Mouse (Mus musculus): Measurements from ENCODE around the gene Fam171b. TPM values are rescaled to one million over a fixed set of nuclear protein-coding genes. Genes with fewer than 3 reads are reported as not detected.

Fam171b gene
- 64.0 and 73.0 TPM in 2 replicates for polyA plus RNA-seq (2014; fragmentation: Nextera tagmentation; extraction: Ambion mirVana)

GRCm38 (mm10) chr2:83812483-83813272 is at the start of gene Fam171b:
Fam171b (plus strand) TSS chr2:83812636.
- H3K9ac ChIP-seq (ENCODE audit: low read length) = peak within 1 kb of the TSS; percentile 91
- no peaks in the 10 kb centered on the region for H3K27me3 ChIP-seq (ENCODE audit: control insufficient read depth, insufficient read depth, low read length)
- peak within 1 kb of the TSS; percentile 84 for H3K27ac ChIP-seq (ENCODE audit: low read depth, low read length)
- under 1% methylated on average over 49 of the region's 63 CpGs for WGBS
- no peaks in the 10 kb centered on the region for H3K36me3 ChIP-seq (ENCODE audit: control insufficient read depth, insufficient read depth, low read length)
- ATAC-seq (ENCODE audit: insufficient read depth, low FRiP score, low TSS enrichment) (peak; percentile 95), DNase-seq (ENCODE audit: low spot score) (peak; percentile 88)
- no peaks in the 10 kb centered on the region for H3K4me1 ChIP-seq (ENCODE audit: control insufficient read depth, insufficient read depth, low read length)
- H3K4me2 ChIP-seq (ENCODE audit: low read depth) = peak within 1 kb of the TSS; percentile 50
- H3K4me3 ChIP-seq (ENCODE audit: low read depth, low read length) = peak within 1 kb of the TSS; percentile 51
- no peaks in the 10 kb centered on the region for H3K9me3 ChIP-seq (ENCODE audit: control insufficient read depth, low read length)

DNA sequence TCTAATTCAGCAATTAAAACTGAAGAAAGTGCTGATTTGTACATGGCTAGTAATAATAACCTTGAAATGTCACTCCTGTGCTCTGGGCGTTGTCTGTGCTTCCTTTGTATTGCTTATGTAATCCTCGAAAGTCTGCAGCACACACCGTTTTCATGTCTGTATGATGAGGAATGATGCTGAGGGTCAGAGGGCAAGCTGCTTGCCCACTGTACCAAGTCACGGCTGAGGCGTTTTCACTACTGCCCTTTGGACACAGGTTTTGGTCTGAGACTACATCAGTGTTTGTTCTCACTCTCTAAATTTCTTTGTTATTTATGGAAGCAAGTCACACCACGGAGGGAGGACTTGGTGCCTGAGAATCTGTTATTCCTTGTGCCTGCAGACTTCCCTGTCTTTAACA is 46.4 kb upstream of the Fam171b start:
- Histone ChIP-seq H3K9me3 (ENCODE audit: control insufficient read depth, low read length) (no peaks in the 10 kb centered on the region), H3K27ac (ENCODE audit: low read depth, low read length) (no peak overlapping the region)

GRCm38 (mm10) chr2:83766878-83767277 is 45.6 kb upstream of the Fam171b start:
- H3K4me2 ChIP-seq (ENCODE audit: low read depth) = no peak overlapping the region
- WGBS = 100% methylated on average over 1 of the region's 1 CpGs

More for the DNA sequence above, 46.4 kb upstream of the Fam171b start:
- no peak for ATAC-seq (ENCODE audit: insufficient read depth, low FRiP score, low TSS enrichment)
- Histone ChIP-seq H3K4me1 (ENCODE audit: control insufficient read depth, insufficient read depth, low read length) (no peaks in the 10 kb centered on the region), H3K4me3 (ENCODE audit: low read depth, low read length) (no peak overlapping the region), H3K27me3 (ENCODE audit: control insufficient read depth, insufficient read depth, low read length) (no peaks in the 10 kb centered on the region), H3K9ac (ENCODE audit: low read length) (no peak overlapping the region), H3K36me3 (ENCODE audit: control insufficient read depth, insufficient read depth, low read length) (no peaks in the 10 kb centered on the region; the same call in 1 of the 2 replicates), H3K4me2 (ENCODE audit: low read depth) (no peak overlapping the region)
- DNase-seq (ENCODE audit: low spot score) = no peak
- WGBS = 65% methylated on average over 6 of the region's 6 CpGs

DNA sequence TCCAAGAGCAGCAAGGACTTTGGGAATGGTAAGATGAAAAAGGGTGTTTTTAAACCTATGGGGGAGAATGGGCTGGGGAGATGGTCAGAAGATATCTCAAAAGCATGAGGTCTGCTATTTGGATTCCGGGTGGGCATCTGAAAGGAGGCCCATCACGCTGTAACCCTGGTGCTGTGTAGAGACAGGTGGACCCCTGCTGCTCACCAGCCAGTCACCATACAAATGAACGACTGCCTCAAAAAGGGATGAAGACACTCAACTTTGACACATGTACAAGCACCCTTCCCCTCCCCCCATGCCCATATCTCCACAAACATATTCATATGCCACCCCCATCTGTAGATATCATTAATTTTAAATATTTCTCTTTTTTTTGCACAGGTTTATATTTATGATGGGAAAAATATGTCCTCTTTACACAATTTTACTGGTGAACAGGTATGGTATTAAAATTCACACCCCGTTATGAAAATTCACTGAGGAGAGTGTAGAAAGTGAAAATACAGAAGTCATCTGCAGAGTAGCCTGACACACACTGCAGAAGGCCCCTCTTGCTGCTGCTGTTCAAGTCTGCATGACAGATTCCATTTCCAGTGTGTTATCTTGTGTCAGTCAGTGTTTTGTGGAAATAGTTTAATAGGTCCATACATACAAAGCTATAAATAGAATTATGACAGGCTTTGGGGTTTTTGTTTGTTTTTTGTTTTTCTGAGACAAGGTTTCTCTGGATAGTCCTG is 44.0 kb upstream of the Fam171b start:
- 88% methylated on average over 4 of the region's 4 CpGs for WGBS

More at GRCm38 (mm10) chr2:83766878-83767277, 45.6 kb upstream of the Fam171b start:
- Histone ChIP-seq H3K9me3 (ENCODE audit: control insufficient read depth, low read length) (no peaks in the 10 kb centered on the region), H3K9ac (ENCODE audit: low read length) (no peak overlapping the region), H3K36me3 (ENCODE audit: control insufficient read depth, insufficient read depth, low read length) (no peaks in the 10 kb centered on the region; the same call in 1 of the 2 replicates), H3K27me3 (ENCODE audit: control insufficient read depth, insufficient read depth, low read length) (no peaks in the 10 kb centered on the region), H3K4me1 (ENCODE audit: control insufficient read depth, insufficient read depth, low read length) (no peaks in the 10 kb centered on the region), H3K4me3 (ENCODE audit: low read depth, low read length) (no peak overlapping the region), H3K27ac (ENCODE audit: low read depth, low read length) (no peak overlapping the region)
- no peak for DNase-seq (ENCODE audit: low spot score)
- ATAC-seq (ENCODE audit: insufficient read depth, low FRiP score, low TSS enrichment) = no peak

GRCm38 (mm10) chr2:83771155-83771812 is 41.2 kb upstream of the Fam171b start:
- WGBS = 63% methylated on average over 7 of the region's 7 CpGs
- Histone ChIP-seq H3K4me3 (ENCODE audit: low read depth, low read length) (no peak overlapping the region), H3K36me3 (ENCODE audit: control insufficient read depth, insufficient read depth, low read length) (peaks cover 4% of the 10 kb centered on the region), H3K4me1 (ENCODE audit: control insufficient read depth, insufficient read depth, low read length) (no peaks in the 10 kb centered on the region), H3K4me2 (ENCODE audit: low read depth) (no peak overlapping the region), H3K9me3 (ENCODE audit: control insufficient read depth, low read length) (no peaks in the 10 kb centered on the region), H3K9ac (ENCODE audit: low read length) (no peak overlapping the region), H3K27ac (ENCODE audit: low read depth, low read length) (no peak overlapping the region), H3K27me3 (ENCODE audit: control insufficient read depth, insufficient read depth, low read length) (no peaks in the 10 kb centered on the region)
- DNase-seq (ENCODE audit: low spot score) (peak; percentile 36), ATAC-seq (ENCODE audit: insufficient read depth, low FRiP score, low TSS enrichment) (peak; percentile 63; the same call in 1 of the 2 replicates)

More for the DNA sequence above, 44.0 kb upstream of the Fam171b start:
- Histone ChIP-seq H3K9ac (ENCODE audit: low read length) (no peak overlapping the region), H3K4me1 (ENCODE audit: control insufficient read depth, insufficient read depth, low read length) (no peaks in the 10 kb centered on the region), H3K36me3 (ENCODE audit: control insufficient read depth, insufficient read depth, low read length) (peaks cover 4% of the 10 kb centered on the region), H3K9me3 (ENCODE audit: control insufficient read depth, low read length) (no peaks in the 10 kb centered on the region), H3K4me3 (ENCODE audit: low read depth, low read length) (no peak overlapping the region), H3K4me2 (ENCODE audit: low read depth) (no peak overlapping the region), H3K27ac (ENCODE audit: low read depth, low read length) (no peak overlapping the region), H3K27me3 (ENCODE audit: control insufficient read depth, insufficient read depth, low read length) (no peaks in the 10 kb centered on the region)
- ATAC-seq (ENCODE audit: insufficient read depth, low FRiP score, low TSS enrichment) = no peak
- no peak for DNase-seq (ENCODE audit: low spot score)

DNA sequence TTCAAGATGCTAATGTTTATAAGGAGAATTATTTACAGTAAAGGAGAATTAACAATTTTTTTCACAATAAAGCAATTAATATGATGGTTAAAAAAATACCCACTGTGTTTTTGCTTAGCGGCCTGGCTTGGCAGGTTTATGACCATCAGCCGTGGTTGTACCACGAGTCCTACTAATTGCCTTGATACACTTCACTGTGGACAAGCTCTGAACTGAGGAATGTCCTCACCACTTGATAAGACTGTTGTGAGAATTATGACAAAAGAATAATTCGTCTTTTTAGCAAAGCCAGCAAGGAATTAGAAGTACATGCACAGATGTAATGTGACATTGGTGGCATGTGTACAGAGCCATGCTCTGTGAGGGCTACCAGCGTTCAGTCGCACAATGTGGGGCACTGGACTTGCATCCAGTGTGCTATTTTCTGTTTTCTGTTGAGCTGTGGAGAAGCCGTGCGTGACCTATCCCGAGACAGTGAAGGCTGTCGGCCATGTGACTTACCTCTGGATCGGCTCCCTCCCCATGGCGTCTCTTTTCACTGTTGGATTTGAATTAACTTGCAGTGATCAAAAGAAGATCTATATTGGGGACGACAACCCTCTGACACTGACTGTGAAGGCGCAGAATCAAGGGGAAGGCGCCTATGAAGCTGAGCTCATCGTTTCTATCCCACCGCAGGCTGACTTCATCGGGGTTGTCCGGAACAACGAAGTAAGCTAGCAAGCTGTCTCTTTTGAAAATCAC is 20.9 kb upstream of the Fam171b start:
- Histone ChIP-seq H3K4me3 (ENCODE audit: low read depth, low read length) (no peak overlapping the region), H3K4me2 (ENCODE audit: low read depth) (no peak overlapping the region), H3K36me3 (ENCODE audit: control insufficient read depth, insufficient read depth, low read length) (no peaks in the 10 kb centered on the region; the same call in 1 of the 2 replicates), H3K4me1 (ENCODE audit: control insufficient read depth, insufficient read depth, low read length) (no peaks in the 10 kb centered on the region), H3K9me3 (ENCODE audit: control insufficient read depth, low read length) (no peaks in the 10 kb centered on the region), H3K9ac (ENCODE audit: low read length) (no peak overlapping the region), H3K27ac (ENCODE audit: low read depth, low read length) (no peak overlapping the region), H3K27me3 (ENCODE audit: control insufficient read depth, insufficient read depth, low read length) (no peaks in the 10 kb centered on the region)
- DNase-seq (ENCODE audit: low spot score) (no peak), ATAC-seq (ENCODE audit: insufficient read depth, low FRiP score, low TSS enrichment) (no peak)
- 89% methylated on average over 20 of the region's 20 CpGs for WGBS

- ATAC-seq (ENCODE audit: insufficient read depth, low FRiP score, low TSS enrichment) = no peak
- Histone ChIP-seq H3K27me3 (ENCODE audit: control insufficient read depth, insufficient read depth, low read length) (no peaks in the 10 kb centered on the region), H3K4me3 (ENCODE audit: low read depth, low read length) (no peak overlapping the region), H3K9me3 (ENCODE audit: control insufficient read depth, low read length) (no peaks in the 10 kb centered on the region), H3K36me3 (ENCODE audit: control insufficient read depth, insufficient read depth, low read length) (no peaks in the 10 kb centered on the region; the same call in 1 of the 2 replicates), H3K27ac (ENCODE audit: low read depth, low read length) (no peak overlapping the region), H3K4me2 (ENCODE audit: low read depth) (no peak overlapping the region), H3K4me1 (ENCODE audit: control insufficient read depth, insufficient read depth, low read length) (no peaks in the 10 kb centered on the region), H3K9ac (ENCODE audit: low read length) (no peak overlapping the region)
- DNase-seq (ENCODE audit: low spot score) = no peak
- 87% methylated on average over 4 of the region's 4 CpGs for WGBS
Measured at GRCm38 (mm10) chr2:83792102-83792501, 20.3 kb upstream of the Fam171b start.

DNA sequence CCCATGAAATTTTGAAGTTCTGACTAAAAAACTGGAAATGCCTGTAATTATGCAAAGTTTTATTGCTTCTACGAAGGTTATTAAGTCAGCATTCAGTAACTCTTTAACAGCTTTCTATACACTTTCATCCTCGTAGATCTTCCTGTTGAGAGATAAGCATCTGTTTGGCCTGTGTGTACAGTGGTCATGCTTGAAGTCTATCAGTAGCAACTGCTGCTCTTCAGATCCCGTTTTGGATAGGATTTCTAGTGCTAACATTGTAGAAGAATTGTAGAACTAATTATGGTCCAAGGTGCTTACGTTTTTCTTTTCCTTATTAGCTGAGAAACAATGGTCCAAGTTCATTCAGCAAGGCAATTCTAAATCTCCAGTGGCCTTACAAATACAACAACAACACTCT is 16.7 kb upstream of the Fam171b start:
- Histone ChIP-seq H3K36me3 (ENCODE audit: control insufficient read depth, insufficient read depth, low read length) (no peaks in the 10 kb centered on the region; the same call in 1 of the 2 replicates), H3K9me3 (ENCODE audit: control insufficient read depth, low read length) (no peaks in the 10 kb centered on the region), H3K4me2 (ENCODE audit: low read depth) (no peak overlapping the region), H3K27ac (ENCODE audit: low read depth, low read length) (no peak overlapping the region), H3K27me3 (ENCODE audit: control insufficient read depth, insufficient read depth, low read length) (no peaks in the 10 kb centered on the region), H3K4me3 (ENCODE audit: low read depth, low read length) (no peak overlapping the region), H3K4me1 (ENCODE audit: control insufficient read depth, insufficient read depth, low read length) (no peaks in the 10 kb centered on the region), H3K9ac (ENCODE audit: low read length) (no peak overlapping the region)
- ATAC-seq (ENCODE audit: insufficient read depth, low FRiP score, low TSS enrichment) = no peak
- DNase-seq (ENCODE audit: low spot score) = no peak
- 86% methylated on average over 4 of the region's 4 CpGs for whole genome bisulfite sequencing
